Mouse (Mus musculus): ENCODE measurements around the gene Pbrm1.

DNA sequence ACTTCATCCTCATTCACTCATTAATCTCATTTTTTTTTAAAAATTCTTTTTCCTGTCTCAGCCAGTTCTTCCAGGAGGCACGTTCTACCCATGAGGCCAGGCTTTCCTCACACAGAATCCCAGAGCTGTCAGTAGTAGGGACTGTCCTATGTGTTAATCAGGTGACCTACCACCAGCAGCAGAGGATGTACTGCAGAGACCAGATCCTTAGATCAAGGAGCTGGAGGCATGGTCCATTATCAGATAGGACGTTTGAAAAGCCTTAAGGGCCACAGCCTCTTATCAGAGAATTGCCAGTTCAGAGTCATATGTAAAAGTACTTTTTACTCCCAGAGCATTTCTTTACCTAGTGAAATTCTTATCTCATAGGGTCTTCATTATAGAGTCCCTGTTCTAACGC lies 95.1 kb downstream of the Pbrm1 start:
- TF ChIP-seq EP300 (optimal IDR thresholded peaks at IDR 0.05), result no peak
- TF ChIP-seq CTCF (IDR thresholded peaks at IDR 0.05; ENCODE audit: low read depth), result no peak

All from stomach, postnatal 0 days (tissue).